Mouse (Mus musculus): ENCODE results near the gene Trim21. TPM values are rescaled to one million over a fixed set of nuclear protein-coding genes. Genes with fewer than 3 reads are reported as not detected.

The Trim21 gene
- polyA plus RNA-seq, 1 experiment from 2014 or later: not detected

GRCm38 (mm10) chr7:102509726-102510125, 55.6 kb downstream of the Trim21 start:
- no peaks in the 10 kb centered on the region for H3K9me3 ChIP-seq (ENCODE audit: control insufficient read depth, low read length)
- H3K27ac ChIP-seq (ENCODE audit: low read length): no peak overlapping the region
- H3K36me3 ChIP-seq (ENCODE audit: control insufficient read depth, insufficient read depth): no peaks in the 10 kb centered on the region
- no peak overlapping the region for H3K4me3 ChIP-seq (replicated peaks; ENCODE audit: low read length)
- H3K9ac ChIP-seq (replicated peaks; ENCODE audit: low read depth, low read length): no peak overlapping the region
- H3K4me2 ChIP-seq (ENCODE audit: low read length): no peak overlapping the region
- peaks cover 3% of the 10 kb centered on the region; the same call in 1 of the 2 replicates for H3K27me3 ChIP-seq (replicated peaks; ENCODE audit: control insufficient read depth, insufficient read depth, low read length)
- no peak for ATAC-seq
- peaks cover 8% of the 10 kb centered on the region for H3K4me1 ChIP-seq (replicated peaks; ENCODE audit: control insufficient read depth, insufficient read depth, low read length)
- WGBS: 66% methylated on average over 7 of the region's 7 CpGs

- Histone ChIP-seq H3K4me2 (ENCODE audit: low read length) (no peak overlapping the region), H3K4me3 (replicated peaks; ENCODE audit: low read length) (no peak overlapping the region), H3K9me3 (ENCODE audit: control insufficient read depth, low read length) (no peaks in the 10 kb centered on the region), H3K36me3 (ENCODE audit: control insufficient read depth, insufficient read depth) (no peaks in the 10 kb centered on the region), H3K27ac (ENCODE audit: low read length) (no peak overlapping the region), H3K9ac (replicated peaks; ENCODE audit: low read depth, low read length) (no peak overlapping the region), H3K27me3 (replicated peaks; ENCODE audit: control insufficient read depth, insufficient read depth, low read length) (peaks cover 3% of the 10 kb centered on the region; the same call in 1 of the 2 replicates), H3K4me1 (replicated peaks; ENCODE audit: control insufficient read depth, insufficient read depth, low read length) (peaks cover 8% of the 10 kb centered on the region)
- 92% methylated on average over 6 of the region's 6 CpGs for WGBS
- ATAC-seq: no peak
Observed at GRCm38 (mm10) chr7:102508666-102509065, 56.6 kb downstream of the Trim21 start.

GRCm38 (mm10) chr7:102508066-102508465, 57.2 kb downstream of the Trim21 start:
- no peak for ATAC-seq

More at GRCm38 (mm10) chr7:102508066-102508465, 57.2 kb downstream of the Trim21 start:
- peaks cover 4% of the 10 kb centered on the region; the same call in 1 of the 2 replicates for H3K4me1 ChIP-seq (replicated peaks; ENCODE audit: control insufficient read depth, insufficient read depth, low read length)
- H3K36me3 ChIP-seq (ENCODE audit: control insufficient read depth, insufficient read depth): no peaks in the 10 kb centered on the region
- H3K27me3 ChIP-seq (replicated peaks; ENCODE audit: control insufficient read depth, insufficient read depth, low read length): 0 out of 2 replicates have a peak, but pooled peaks cover 3% of the 10 kb centered on the region
- H3K4me2 ChIP-seq (ENCODE audit: low read length): no peak overlapping the region
- WGBS: 87% methylated on average over 9 of the region's 9 CpGs
- H3K9me3 ChIP-seq (ENCODE audit: control insufficient read depth, low read length): no peaks in the 10 kb centered on the region
- H3K9ac ChIP-seq (replicated peaks; ENCODE audit: low read depth, low read length): no peak overlapping the region
- no peak overlapping the region for H3K4me3 ChIP-seq (replicated peaks; ENCODE audit: low read length)
- no peak overlapping the region for H3K27ac ChIP-seq (ENCODE audit: low read length)

Other genes starting within 250 kb of the Trim21 start
- gene Rrm1, start 123.8 kb downstream of the Trim21 start, polyA plus RNA-seq (2015; fragmentation: Nextera tagmentation; extraction: Ambion mirVana): 79.3 and 96.2 TPM in 2 replicates
- 0.43 and 0.66 TPM in 2 replicates for gene Olfr543, start 83.8 kb downstream of the Trim21 start, polyA plus RNA-seq (2015; fragmentation: Nextera tagmentation; extraction: Ambion mirVana)
- 0.10 TPM in 2 replicates for gene Olfr544, start 77.2 kb downstream of the Trim21 start, polyA plus RNA-seq (2015; fragmentation: Nextera tagmentation; extraction: Ambion mirVana)
- gene Olfr545, start 65.9 kb downstream of the Trim21 start, polyA plus RNA-seq (2015; fragmentation: Nextera tagmentation; extraction: Ambion mirVana): 0.17 TPM in 1 of 2 replicates, not detected in the other
- gene Olfr547, start 30.7 kb downstream of the Trim21 start, polyA plus RNA-seq (2015; fragmentation: Nextera tagmentation; extraction: Ambion mirVana): not detected in 2 replicates
- not detected in 2 replicates for gene Olfr548-ps1, start 24.6 kb downstream of the Trim21 start, polyA plus RNA-seq (2015; fragmentation: Nextera tagmentation; extraction: Ambion mirVana)
- not detected in 2 replicates for gene Olfr549, start 15.6 kb downstream of the Trim21 start, polyA plus RNA-seq (2015; fragmentation: Nextera tagmentation; extraction: Ambion mirVana)
- gene Olfr550, start 6.0 kb upstream of the Trim21 start, polyA plus RNA-seq (2015; fragmentation: Nextera tagmentation; extraction: Ambion mirVana): not detected in 2 replicates
- gene Olfr551, start 26.4 kb upstream of the Trim21 start, polyA plus RNA-seq (2015; fragmentation: Nextera tagmentation; extraction: Ambion mirVana): not detected in 2 replicates
- gene Olfr552, start 32.3 kb upstream of the Trim21 start, polyA plus RNA-seq (2015; fragmentation: Nextera tagmentation; extraction: Ambion mirVana): not detected in 2 replicates
- not detected in 2 replicates for gene Olfr553, start 52.7 kb upstream of the Trim21 start, polyA plus RNA-seq (2015; fragmentation: Nextera tagmentation; extraction: Ambion mirVana)
- gene Olfr554, start 72.9 kb upstream of the Trim21 start, polyA plus RNA-seq (2015; fragmentation: Nextera tagmentation; extraction: Ambion mirVana): not detected in 2 replicates
- not detected in 2 replicates for gene Olfr555, start 93.3 kb upstream of the Trim21 start, polyA plus RNA-seq (2015; fragmentation: Nextera tagmentation; extraction: Ambion mirVana)
- gene Olfr556, start 99.4 kb upstream of the Trim21 start, polyA plus RNA-seq (2015; fragmentation: Nextera tagmentation; extraction: Ambion mirVana): not detected in 2 replicates
- gene Trim68, start 121.8 kb upstream of the Trim21 start, polyA plus RNA-seq (2015; fragmentation: Nextera tagmentation; extraction: Ambion mirVana): 5.6 and 5.8 TPM in 2 replicates
- not detected in 2 replicates for gene Olfr557, start 130.4 kb upstream of the Trim21 start, polyA plus RNA-seq (2015; fragmentation: Nextera tagmentation; extraction: Ambion mirVana)
- not detected in 2 replicates for gene Olfr558, start 136.7 kb upstream of the Trim21 start, polyA plus RNA-seq (2015; fragmentation: Nextera tagmentation; extraction: Ambion mirVana)
- not detected in 2 replicates for gene Olfr33, start 153.6 kb upstream of the Trim21 start, polyA plus RNA-seq (2015; fragmentation: Nextera tagmentation; extraction: Ambion mirVana)
- gene Olfr559, start 162.0 kb upstream of the Trim21 start, polyA plus RNA-seq (2015; fragmentation: Nextera tagmentation; extraction: Ambion mirVana): not detected in 2 replicates
- not detected in 2 replicates for gene Olfr560, start 193.9 kb upstream of the Trim21 start, polyA plus RNA-seq (2015; fragmentation: Nextera tagmentation; extraction: Ambion mirVana)
- gene Olfr78, start 194.0 kb upstream of the Trim21 start, polyA plus RNA-seq (2015; fragmentation: Nextera tagmentation; extraction: Ambion mirVana): not detected in 2 replicates
- not detected in 2 replicates for gene Olfr561, start 205.7 kb upstream of the Trim21 start, polyA plus RNA-seq (2015; fragmentation: Nextera tagmentation; extraction: Ambion mirVana)
- gene Olfr564, start 238.0 kb upstream of the Trim21 start, polyA plus RNA-seq (2015; fragmentation: Nextera tagmentation; extraction: Ambion mirVana): not detected in 2 replicates

Measured in forebrain, embryonic 16.5 days (tissue).